Mouse (Mus musculus): ENCODE measurements around the gene Sorcs2. TPM values are rescaled to one million over a fixed set of nuclear protein-coding genes. Genes with fewer than 3 reads are reported as not detected.

Sorcs2 gene
- total and polyA plus RNA-seq, 3 experiments = 0.42 to 1.6 (median 0.46) TPM

- Histone ChIP-seq H3K27ac (ENCODE audit: insufficient read depth, low read depth) (no peak overlapping the region), H3K4me1 (ENCODE audit: control insufficient read depth in 1 of 2, insufficient read depth in 2 of 2) (peaks cover 15 to 43% of the 10 kb centered on the region in 2 experiments), H3K9me3 (replicated peaks; ENCODE audit: low read length) (no peaks in the 10 kb centered on the region), H3K27me3 (replicated peaks) (peaks cover 12% of the 10 kb centered on the region), H3K36me3 (replicated peaks in 1 of 2; ENCODE audit: control insufficient read depth in 1 of 2, insufficient read depth in 1 of 2, low read length in 1 of 2) (no peaks in the 10 kb centered on the region), H3K4me3 (replicated peaks in 1 of 3; ENCODE audit: low read depth in 2 of 3, low read length in 2 of 3, poor library complexity in 1 of 3) (no peak overlapping the region), H3K9ac (ENCODE audit: insufficient read depth, low read depth) (no peak overlapping the region), H3K4me2 (ENCODE audit: insufficient read depth, low read depth, poor library complexity, severe bottlenecking) (no peak overlapping the region), H3K79me2 (replicated peaks; ENCODE audit: control insufficient read depth, extremely low read depth, insufficient read depth, poor library complexity, severe bottlenecking) (no peaks in the 10 kb centered on the region)
- DNase-seq (ENCODE audit: extremely low read depth) = no peak
- dilution Hi-C loops (cut with MboI; ENCODE audit: extremely low pct_ligation_motif_present, extremely low pct_unique_long_range_greater_than_20kb, low sequenced_read_pairs) = no loop called here
- TF ChIP-seq CHD1 (IDR thresholded peaks at IDR 0.05; ENCODE audit: low read depth, low read length) (no peak), MYC (IDR thresholded peaks at IDR 0.05; ENCODE audit: low read depth, low read length) (no peak), NRF1 (IDR thresholded peaks at IDR 0.05; ENCODE audit: low read depth, low read length) (no peak), JUN (IDR thresholded peaks at IDR 0.05; ENCODE audit: insufficient read depth, low read depth, low read length) (no peak), ZNF384 (IDR thresholded peaks at IDR 0.05; ENCODE audit: low read depth, low read length) (no peak), POLR2A (IDR thresholded peaks at IDR 0.05; ENCODE audit: low read depth, low read length) (no peak), CTCF (conservative IDR thresholded peaks at IDR 0.05 in 1 of 2, IDR thresholded peaks at IDR 0.05 in 1 of 2; ENCODE audit: low read depth in 2 of 2, low read length in 2 of 2) (no peak), UBTF (IDR thresholded peaks at IDR 0.05; ENCODE audit: low read depth, low read length) (no peak), EP300 (IDR thresholded peaks at IDR 0.05; ENCODE audit: low read length) (no peak), NELFE (IDR thresholded peaks at IDR 0.05; ENCODE audit: low read depth, low read length) (no peak), SMC3 (IDR thresholded peaks at IDR 0.05; ENCODE audit: low read depth, low read length) (no peak), SIN3A (IDR thresholded peaks at IDR 0.05; ENCODE audit: low read length) (no peak), USF2 (conservative IDR thresholded peaks at IDR 0.05; ENCODE audit: low read depth, low read length) (no peak), PAX5 (IDR thresholded peaks at IDR 0.05; ENCODE audit: low read length) (no peak), E2F4 (IDR thresholded peaks at IDR 0.05; ENCODE audit: insufficient replicate concordance, low read depth, low read length) (no peak), JUND (conservative IDR thresholded peaks at IDR 0.05; ENCODE audit: low read depth, low read length) (no peak), BHLHE40 (IDR thresholded peaks at IDR 0.05; ENCODE audit: low read depth, low read length) (no peak)
- in situ Hi-C loops (cut with MboI; ENCODE audit: low pct_ligation_motif_present, low pct_unique_long_range_greater_than_20kb, low sequenced_read_pairs) = loop anchor here (25.0 kb wide), 1 partner anchor 489 kb away; the partner anchor contains the start of gene Afap1
Measured at GRCm38 (mm10) chr5:36375886-36376285, 22.1 kb downstream of the Sorcs2 start.

GRCm38 (mm10) chr5:36374221-36375050 lies 23.5 kb downstream of the Sorcs2 start:
- H3K4me2 ChIP-seq (ENCODE audit: insufficient read depth, low read depth, poor library complexity, severe bottlenecking) = no peak overlapping the region

More at GRCm38 (mm10) chr5:36374221-36375050, 23.5 kb downstream of the Sorcs2 start:
- dilution Hi-C loops (cut with MboI; ENCODE audit: extremely low pct_ligation_motif_present, extremely low pct_unique_long_range_greater_than_20kb, low sequenced_read_pairs) = no loop called here
- TF ChIP-seq RAD21 (IDR thresholded peaks at IDR 0.05; ENCODE audit: low read depth, low read length) = no peak
- no peak for TF ChIP-seq ZC3H11A (IDR thresholded peaks at IDR 0.05; ENCODE audit: low read depth, low read length)
- no peak for TF ChIP-seq CTCF (conservative IDR thresholded peaks at IDR 0.05 in 1 of 2, IDR thresholded peaks at IDR 0.05 in 1 of 2; ENCODE audit: low read depth in 2 of 2, low read length in 2 of 2)
- no peak for TF ChIP-seq ZKSCAN1 (IDR thresholded peaks at IDR 0.05; ENCODE audit: borderline replicate concordance, low read depth, low read length)
- no peak for TF ChIP-seq MYC (IDR thresholded peaks at IDR 0.05; ENCODE audit: low read depth, low read length)
- no peak for TF ChIP-seq MEF2A (IDR thresholded peaks at IDR 0.05; ENCODE audit: borderline replicate concordance, low read depth, low read length)
- no peak for TF ChIP-seq SMC3 (IDR thresholded peaks at IDR 0.05; ENCODE audit: low read depth, low read length)
- no peak for TF ChIP-seq MXI1 (IDR thresholded peaks at IDR 0.05; ENCODE audit: low read depth, low read length)
- TF ChIP-seq USF1 (IDR thresholded peaks at IDR 0.05; ENCODE audit: low read depth, low read length) = no peak
- no peak for TF ChIP-seq IRF4 (IDR thresholded peaks at IDR 0.05; ENCODE audit: low read depth, low read length)
- TF ChIP-seq NELFE (IDR thresholded peaks at IDR 0.05; ENCODE audit: low read depth, low read length) = no peak
- TF ChIP-seq HCFC1 (IDR thresholded peaks at IDR 0.05; ENCODE audit: low read depth, low read length) = no peak
- TF ChIP-seq BHLHE40 (IDR thresholded peaks at IDR 0.05; ENCODE audit: low read depth, low read length) = no peak
- no peak for TF ChIP-seq JUN (IDR thresholded peaks at IDR 0.05; ENCODE audit: insufficient read depth, low read depth, low read length)
- no peak for TF ChIP-seq MAFK (IDR thresholded peaks at IDR 0.05; ENCODE audit: insufficient replicate concordance, low read length)
- TF ChIP-seq CHD1 (IDR thresholded peaks at IDR 0.05; ENCODE audit: low read depth, low read length) = no peak
- no peak for TF ChIP-seq ETS1 (conservative IDR thresholded peaks at IDR 0.05; ENCODE audit: low read depth, low read length)
- no peak for TF ChIP-seq E2F4 (IDR thresholded peaks at IDR 0.05; ENCODE audit: insufficient replicate concordance, low read depth, low read length)
- TF ChIP-seq POLR2A (IDR thresholded peaks at IDR 0.05; ENCODE audit: low read depth, low read length) = no peak
- no peak for TF ChIP-seq ZMIZ1 (IDR thresholded peaks at IDR 0.05; ENCODE audit: low read depth, low read length)
- Histone ChIP-seq H3K9ac (ENCODE audit: insufficient read depth, low read depth) (no peak overlapping the region), H3K9me3 (replicated peaks; ENCODE audit: low read length) (no peaks in the 10 kb centered on the region), H3K4me1 (ENCODE audit: control insufficient read depth in 1 of 2, insufficient read depth in 2 of 2) (peaks cover 15 to 39% of the 10 kb centered on the region in 2 experiments), H3K27ac (ENCODE audit: insufficient read depth, low read depth) (no peak overlapping the region), H3K79me2 (replicated peaks; ENCODE audit: control insufficient read depth, extremely low read depth, insufficient read depth, poor library complexity, severe bottlenecking) (no peaks in the 10 kb centered on the region), H3K36me3 (replicated peaks in 1 of 2; ENCODE audit: control insufficient read depth in 1 of 2, insufficient read depth in 1 of 2, low read length in 1 of 2) (no peaks in the 10 kb centered on the region), H3K4me3 (replicated peaks in 1 of 3; ENCODE audit: low read depth in 2 of 3, low read length in 2 of 3, poor library complexity in 1 of 3) (no peak overlapping the region), H3K27me3 (replicated peaks) (peaks cover 23% of the 10 kb centered on the region)
- no peak for DNase-seq (ENCODE audit: extremely low read depth)
- in situ Hi-C loops (cut with MboI; ENCODE audit: low pct_ligation_motif_present, low pct_unique_long_range_greater_than_20kb, low sequenced_read_pairs) = loop anchor here (25.0 kb wide), 1 partner anchor 487 kb away; the partner anchor contains the start of gene Afap1

All from CH12.LX (cell line).